Mouse (Mus musculus) layer of hippocampus, adult 8-10 months (tissue): ENCODE data around the gene Gm38392. TPM values are rescaled to one million over a fixed set of nuclear protein-coding genes. Genes with fewer than 3 reads are reported as not detected.
"Not testable (repeated sequence)": the region's sequence is repeated elsewhere in the genome, so short reads cannot be mapped to it uniquely, and the experiment has no call there.

Source experiments
- DNase-seq, 2 experiments: peaks; one replicate each; pipeline ENCODE4 v3.0.0; 2022; ENCODE audit warnings: low spot score in 2 of 2
- total RNA-seq, 4 experiments: library from RNA; stranded (reverse); gene quantifications; 2 replicates each; pipeline ENCODE4 v1.2.4; 2022

The Gm38392 gene
- total RNA-seq, 4 experiments from 2014 or later = 0.45 to 0.54 TPM; not detected in 2

DNA sequence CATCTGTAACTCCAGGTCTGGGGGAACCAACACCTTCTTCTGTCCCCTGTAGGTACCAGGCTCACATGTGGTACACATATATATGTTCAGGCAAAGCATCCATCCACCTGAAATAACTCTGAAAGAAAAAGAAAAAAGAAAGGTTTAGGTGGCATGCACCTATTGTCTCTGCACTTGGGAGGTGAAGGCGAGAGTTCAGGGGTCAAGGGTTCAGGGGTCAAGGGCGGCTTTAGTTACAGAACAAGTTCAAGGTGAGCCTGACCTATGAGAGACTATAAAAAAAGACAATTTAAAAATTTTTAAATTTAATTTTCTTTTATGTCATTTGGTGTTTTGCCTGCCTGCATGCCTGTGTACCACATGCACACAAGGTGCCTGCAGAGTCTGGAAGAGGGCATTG lies 7.0 kb downstream of the Gm38392 start:
- no peak for DNase-seq

- peak in 1 of 2 experiments; percentile 38 for DNase-seq
These were observed 10.4 kb downstream of the Gm38392 start for GRCm38 (mm10) chr3:88276529-88277143.

DNA sequence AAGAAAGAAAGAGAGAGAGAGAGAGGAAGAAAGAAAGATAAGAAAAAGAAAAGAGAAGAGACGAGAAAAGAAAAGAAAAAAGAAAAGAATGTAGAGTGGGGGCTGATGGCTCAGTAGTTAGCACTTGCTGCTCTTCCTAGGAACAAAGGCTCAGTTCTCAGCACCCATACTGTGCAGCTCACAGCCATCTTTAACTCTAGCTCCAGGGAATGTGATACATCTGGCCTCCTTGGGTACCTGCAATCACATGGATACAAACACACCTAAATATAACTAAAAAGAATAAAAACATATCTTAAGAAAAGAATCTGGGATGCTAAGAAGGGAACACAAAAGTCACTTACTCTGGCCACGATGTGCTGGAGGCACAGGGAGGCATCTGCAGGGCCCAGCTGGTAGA lies 10.9 kb downstream of the Gm38392 start:
- no peak for DNase-seq

DNA sequence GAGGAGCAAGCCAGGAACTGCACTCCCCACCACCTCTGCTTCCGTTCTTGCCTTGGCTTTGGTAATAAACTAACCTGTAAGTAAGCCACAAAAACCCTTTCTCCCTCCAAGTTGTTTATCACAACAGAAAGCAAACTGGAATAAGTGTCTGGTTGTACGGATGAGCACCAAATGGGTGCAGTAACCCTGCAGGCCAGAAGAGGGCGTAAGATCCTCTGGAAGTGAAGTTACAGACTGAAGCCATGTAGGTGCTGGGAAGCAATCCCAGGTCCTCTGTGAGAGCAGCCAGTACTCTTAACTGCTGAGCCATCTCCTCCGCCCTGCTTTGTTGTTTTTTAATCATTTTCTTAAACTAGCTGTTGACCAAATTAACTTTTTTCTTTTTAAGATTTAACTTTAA lies 13.0 kb downstream of the Gm38392 start:
- DNase-seq = no peak

GRCm38 (mm10) chr3:88271859-88272258 lies 15.2 kb downstream of the Gm38392 start:
- no peak for DNase-seq

- DNase-seq = not testable (repeated sequence)
These were observed 15.7 kb downstream of the Gm38392 start for GRCm38 (mm10) chr3:88271298-88271697.

DNA sequence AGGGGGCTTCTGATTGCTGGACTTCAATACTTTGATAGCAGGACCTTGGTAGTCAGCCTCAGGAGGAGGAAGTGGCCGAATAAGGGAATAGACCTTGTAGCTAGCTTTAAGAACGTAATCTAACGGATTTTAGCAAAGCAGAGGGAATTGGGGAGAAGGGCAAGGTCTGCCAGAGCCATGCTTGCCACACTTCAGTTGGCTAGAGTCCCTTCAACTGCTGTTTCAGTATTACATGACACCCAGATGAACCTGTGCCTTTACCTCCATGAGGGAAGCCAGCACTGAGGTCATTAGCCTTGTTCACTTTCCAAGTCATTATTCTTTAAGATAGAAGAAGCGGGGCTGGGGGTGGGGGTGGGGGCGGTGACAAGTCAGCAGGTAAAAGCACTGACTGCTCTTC lies 18.0 kb downstream of the Gm38392 start:
- DNase-seq = no peak

GRCm38 (mm10) chr3:88268014-88268413 lies 19.0 kb downstream of the Gm38392 start:
- DNase-seq = not testable (repeated sequence)

DNA sequence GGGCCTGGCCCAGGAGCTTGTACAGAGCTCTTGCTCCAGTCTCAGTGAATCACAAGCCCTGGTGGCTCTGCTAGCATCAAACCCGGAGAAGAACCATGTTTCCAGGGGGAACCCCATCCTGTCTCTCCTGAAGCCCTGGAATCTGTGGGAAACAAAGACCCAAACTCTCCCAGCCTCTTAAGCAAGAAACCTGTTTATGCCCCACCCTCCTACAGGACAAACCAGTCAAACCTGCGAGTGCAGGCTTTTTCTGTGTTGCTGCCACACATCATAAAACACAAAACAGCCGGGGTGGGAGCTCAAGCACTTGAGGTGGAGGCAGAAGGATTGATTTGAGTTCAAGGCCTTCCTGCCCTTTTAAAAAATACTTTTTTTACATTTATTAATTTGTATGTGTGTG lies 24.7 kb downstream of the Gm38392 start:
- DNase-seq = no peak

DNA sequence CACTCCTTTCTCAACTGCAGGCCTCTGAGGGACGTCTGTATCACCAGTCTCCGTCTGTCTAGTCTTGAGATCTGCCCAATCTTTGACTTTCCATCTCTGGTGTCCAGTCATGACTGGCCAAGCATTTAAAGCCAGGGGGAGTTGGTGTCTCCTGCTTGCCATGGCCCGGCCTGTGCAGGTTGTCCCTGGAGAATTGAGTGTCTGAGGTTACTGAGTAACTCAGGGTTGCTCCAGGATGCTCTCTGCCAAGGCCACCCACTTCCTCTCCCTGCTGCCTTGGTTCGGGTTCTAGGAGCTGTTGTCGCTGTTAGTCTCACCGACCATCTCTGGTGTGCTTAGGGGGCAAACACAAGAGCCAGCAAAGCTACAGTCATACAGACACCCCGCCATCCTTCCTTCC lies 30.6 kb downstream of the Gm38392 start:
- DNase-seq = no peak

- no peak for DNase-seq
These were observed 31.1 kb downstream of the Gm38392 start for GRCm38 (mm10) chr3:88255950-88256349.

DNA sequence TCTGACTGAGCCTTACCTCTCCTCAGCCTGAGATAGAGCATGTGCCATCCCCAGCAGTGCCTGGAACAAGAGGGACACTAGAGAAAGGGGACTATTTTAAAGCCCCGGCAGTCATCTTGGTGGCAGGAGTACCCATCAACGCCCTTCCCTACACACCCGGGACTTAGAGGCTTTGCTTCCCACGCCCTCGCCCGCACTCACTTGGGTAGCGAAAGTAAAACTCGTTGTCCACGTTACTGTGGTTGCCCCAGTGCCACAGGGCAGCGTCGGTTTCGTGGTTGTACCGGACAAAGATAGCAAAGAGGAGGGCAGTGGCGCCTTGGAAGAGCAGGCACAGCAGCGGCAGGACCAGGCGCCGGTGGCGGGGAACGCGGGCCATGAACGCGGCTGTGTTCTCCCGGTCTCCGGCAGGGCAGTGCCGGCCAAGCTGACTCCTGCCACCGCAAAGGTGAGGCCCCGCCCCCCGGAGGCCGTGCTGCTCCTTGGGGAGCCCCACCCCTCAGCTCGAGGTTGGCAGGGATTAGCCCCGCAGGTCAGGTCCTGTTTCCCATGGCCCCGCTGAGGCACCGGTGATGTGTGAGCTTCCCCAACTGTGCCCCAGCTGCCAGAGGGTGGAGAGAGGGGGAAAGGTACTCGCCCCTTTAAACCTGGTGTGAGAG lies 32.6 kb downstream of the Gm38392 start, which contains the start of gene Rhbg:
Gene Rhbg (minus strand): TSS at position 442 of the 659 bp plus-strand sequence.
- DNase-seq = no peak

DNA sequence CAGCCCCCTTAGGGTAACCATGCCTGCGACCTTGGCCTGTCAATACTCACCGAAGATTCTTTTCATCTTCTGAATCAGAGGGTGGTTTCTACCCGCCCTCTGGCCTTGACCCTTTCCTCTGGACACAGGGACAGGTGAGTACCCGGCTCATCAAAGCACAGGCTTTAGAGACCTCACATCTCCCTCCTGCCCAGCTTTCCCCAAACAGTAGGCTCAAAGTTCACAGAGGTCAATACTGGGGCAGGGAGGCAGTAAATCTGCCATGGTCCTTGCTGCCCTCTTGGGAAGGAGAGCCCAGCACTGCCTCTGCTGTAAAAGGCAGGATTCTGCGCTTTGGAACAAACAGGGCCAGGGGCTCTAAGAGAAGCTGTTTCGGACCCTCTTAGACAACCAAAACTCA lies 34.3 kb downstream of the Gm38392 start:
- DNase-seq = no peak

- no peak for DNase-seq
These were observed 38.6 kb downstream of the Gm38392 start for GRCm38 (mm10) chr3:88248406-88248805.

- DNase-seq = no peak
These were observed 39.3 kb downstream of the Gm38392 start for GRCm38 (mm10) chr3:88247666-88248065.

DNA sequence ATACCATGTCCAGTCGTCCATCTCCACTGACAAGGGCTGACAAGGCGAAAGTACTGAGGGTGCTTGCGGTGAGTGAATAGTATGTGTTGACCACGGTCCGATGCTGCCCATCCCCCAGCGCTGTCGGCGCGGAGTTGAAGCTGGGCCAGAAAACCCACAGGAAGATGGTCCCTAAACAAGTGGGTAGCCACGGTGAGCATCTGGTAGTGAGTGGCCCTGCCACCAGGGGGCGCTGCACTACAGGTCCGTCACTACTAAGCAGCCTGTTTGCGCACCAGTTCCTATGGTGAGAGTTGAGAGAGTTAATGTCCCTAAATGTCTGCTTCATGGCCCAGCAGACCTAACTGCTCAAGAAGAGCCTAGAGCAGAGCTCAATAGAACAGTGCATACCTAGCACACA lies 41.2 kb downstream of the Gm38392 start:
- peak; percentile 66 to 81 for DNase-seq

DNA sequence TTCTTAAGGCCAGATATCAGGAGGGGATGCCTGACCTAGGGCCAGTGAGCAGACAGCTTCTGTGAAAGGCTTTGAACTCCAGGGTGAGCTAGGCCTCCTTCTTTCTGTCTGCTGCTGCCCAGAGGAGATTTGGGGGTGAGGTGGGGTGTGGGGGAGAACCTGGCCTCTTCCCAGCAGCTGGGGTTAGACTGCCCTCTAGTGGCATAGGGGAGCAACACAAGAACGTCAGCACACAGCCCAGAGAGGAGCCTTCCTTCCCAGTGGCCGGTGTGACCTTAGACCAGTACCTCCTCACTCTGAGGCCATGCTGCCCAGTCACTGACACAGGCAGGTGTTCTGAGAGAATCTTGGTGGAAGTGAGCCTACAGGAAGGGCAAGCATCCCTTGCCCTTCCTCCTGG lies 42.9 kb downstream of the Gm38392 start:
- peak in 1 of 2 experiments; percentile 38 for DNase-seq

- DNase-seq = peak; percentile 67 to 88
These were observed 44.5 kb downstream of the Gm38392 start for GRCm38 (mm10) chr3:88242531-88242930.

DNA sequence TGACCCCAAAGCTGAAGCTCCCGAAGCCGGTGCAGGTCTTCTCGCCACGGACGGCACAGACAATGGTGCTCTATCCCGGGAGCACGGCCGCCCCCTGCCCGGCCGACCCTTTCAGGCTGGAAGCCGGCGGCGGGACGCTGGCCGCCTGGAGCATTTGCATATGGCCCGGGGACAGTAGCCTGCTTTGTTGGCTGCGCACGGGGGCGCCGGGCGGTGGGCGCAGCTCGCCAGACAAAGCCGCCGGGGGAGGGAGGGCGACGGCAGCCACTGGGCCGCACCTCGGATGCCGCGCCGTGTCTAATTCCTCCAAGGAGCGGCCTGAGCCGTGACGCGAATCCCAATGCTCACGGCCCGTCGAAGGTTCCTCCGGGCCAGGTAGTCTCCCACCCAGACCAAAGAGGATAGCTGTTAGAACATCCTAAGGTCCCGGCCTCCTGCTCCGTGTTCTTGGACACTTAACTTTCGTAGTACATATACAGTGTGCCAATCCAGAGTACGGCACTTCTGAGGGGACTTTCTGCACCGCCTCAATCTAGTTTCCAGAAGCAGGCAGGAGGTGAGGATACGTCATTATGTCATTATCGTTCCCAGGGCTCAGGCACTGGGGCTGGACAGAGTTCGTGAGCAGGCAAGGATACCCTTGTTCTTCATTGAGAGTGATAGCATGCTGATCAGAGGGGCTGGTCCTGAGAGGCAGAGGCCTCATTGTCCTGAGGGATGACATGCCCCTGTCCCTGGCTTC lies 45.8 kb downstream of the Gm38392 start:
- no peak for DNase-seq

GRCm38 (mm10) chr3:88239446-88239845 lies 47.6 kb downstream of the Gm38392 start:
- peak in 1 of 2 experiments; percentile 60 for DNase-seq

DNA sequence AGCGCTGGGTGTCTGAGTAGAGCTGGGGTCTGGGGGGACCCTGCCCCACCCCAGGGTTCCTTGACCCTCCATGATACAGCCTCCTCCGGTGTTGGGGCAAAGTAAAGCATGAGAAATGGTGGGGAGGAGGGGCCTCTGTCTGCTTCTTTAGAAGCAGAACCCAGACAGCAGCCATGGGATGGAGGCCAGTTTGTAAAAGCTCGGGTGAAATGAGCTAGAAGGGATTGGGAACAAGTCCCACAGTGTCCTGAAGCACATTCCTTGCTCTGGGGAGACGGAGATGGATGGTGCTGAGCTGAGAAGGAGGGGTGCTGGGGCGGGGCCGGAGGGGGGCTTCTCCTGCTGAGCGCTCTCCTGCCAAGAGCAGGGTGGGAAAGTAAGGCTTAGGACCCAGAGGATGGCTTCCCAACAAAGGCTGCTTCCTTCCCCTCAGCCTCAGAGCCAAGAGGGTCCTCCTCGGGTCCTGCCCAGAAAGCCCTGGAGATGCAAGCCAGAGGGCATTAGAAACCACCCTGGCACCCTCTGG lies 48.1 kb downstream of the Gm38392 start:
- peak in 1 of 2 experiments; percentile 64 for DNase-seq

GRCm38 (mm10) chr3:88237556-88238194 lies 49.3 kb downstream of the Gm38392 start:
- DNase-seq = no peak
